Mouse (Mus musculus) forebrain, embryonic 16.5 days (tissue): Measurements from ENCODE around the gene Oxa1l. TPM values are rescaled to one million over a fixed set of nuclear protein-coding genes. Genes with fewer than 3 reads are reported as not detected.

Experiments used
- ATAC-seq: fragments of 200-750 bp; cut with Nextera tagmentation; 2 replicates; pipeline ENCODE4 v1.8.0; 2017; ENCODE audit warnings: mild to moderate bottlenecking, moderate library complexity
- H3K27ac ChIP-seq: fragments of 300-500 bp; sonication (generic); 2 replicates; pipeline ENCODE4 v1.5.1; 2014; ENCODE audit warnings: low read length, control low read depth
- H3K27me3 ChIP-seq: fragments of 300-500 bp; sonication (generic); replicated peaks from 2 replicates; pipeline ENCODE4 v1.6.1; 2014; ENCODE audit warnings: low read length; ENCODE audit not compliant: control insufficient read depth, insufficient read depth
- H3K36me3 ChIP-seq: fragments of 300-500 bp; sonication (generic); 2 replicates; pipeline ENCODE4 v1.6.1; 2014; ENCODE audit not compliant: control insufficient read depth, insufficient read depth
- H3K4me1 ChIP-seq: fragments of 300-500 bp; sonication (generic); replicated peaks from 2 replicates; pipeline ENCODE4 v1.6.1; 2014; ENCODE audit warnings: low read length; ENCODE audit not compliant: control insufficient read depth, insufficient read depth
- H3K4me2 ChIP-seq: fragments of 300-500 bp; sonication (generic); 2 replicates; pipeline ENCODE4 v1.6.1; 2014; ENCODE audit warnings: mild to moderate bottlenecking, low read length, control low read depth
- H3K4me3 ChIP-seq: fragments of 300-500 bp; sonication (generic); replicated peaks from 2 replicates; pipeline ENCODE4 v1.5.1; 2014; ENCODE audit warnings: mild to moderate bottlenecking, low read length, control low read depth
- H3K9ac ChIP-seq: fragments of 300-500 bp; sonication (generic); replicated peaks from 2 replicates; pipeline ENCODE4 v1.6.1; 2014; ENCODE audit warnings: low read depth, low read length, control low read depth
- H3K9me3 ChIP-seq: fragments of 300-500 bp; sonication (generic); 2 replicates; pipeline ENCODE4 v1.6.1; 2016; ENCODE audit warnings: low read length; ENCODE audit not compliant: control insufficient read depth
- WGBS: fragments of 180-500 bp; shearing (Covaris S2); extraction: QIAGEN DNeasy Blood & Tissue Kit; methylation state at CpG from one replicate; pipeline ENCODE4 v1.1.7; 2014; 5-methylcytosine and 5-hydroxymethylcytosine counted together
- polyA plus RNA-seq: library from polyadenylated mRNA; unstranded; fragments of >200 nt; fragmentation: Nextera tagmentation; extraction: Ambion mirVana; gene quantifications from 2 replicates; pipeline ENCODE4 v1.2.1, GENCODE M21; 2015

Gene Oxa1l
- 44.5 and 49.0 TPM in 2 replicates for polyA plus RNA-seq

- H3K27me3 ChIP-seq, result no peaks in the 10 kb centered on the region
- no peaks in the 10 kb centered on the region for H3K9me3 ChIP-seq
- WGBS, result under 1% methylated on average over 48 of the region's 48 CpGs
- ATAC-seq, result peak; percentile 94
- H3K9ac ChIP-seq, result peak within 1 kb of the TSS; percentile 94
- peaks cover 5% of the 10 kb centered on the region; the same call in 1 of the 2 replicates for H3K36me3 ChIP-seq
- H3K4me1 ChIP-seq, result peaks cover 18% of the 10 kb centered on the region
- H3K4me2 ChIP-seq, result peak within 1 kb of the TSS; percentile 75
- peak within 1 kb of the TSS; percentile 90 for H3K4me3 ChIP-seq
- H3K27ac ChIP-seq, result peak within 1 kb of the TSS; percentile 79; the same call in 1 of the 2 replicates
Measured at GRCm38 (mm10) chr14:54360577-54361340, at the start of gene Oxa1l. Gene Oxa1l, plus strand, starts transcription at chr14:54360834.

- Histone ChIP-seq H3K9me3 (no peaks in the 10 kb centered on the region), H3K9ac (no peak overlapping the region), H3K4me2 (no peak overlapping the region), H3K4me3 (no peak overlapping the region), H3K27me3 (no peaks in the 10 kb centered on the region), H3K36me3 (no peaks in the 10 kb centered on the region), H3K4me1 (no peaks in the 10 kb centered on the region), H3K27ac (no peak overlapping the region)
- WGBS, result 23% methylated on average over 3 of the region's 3 CpGs
- ATAC-seq, result no peak
Measured at GRCm38 (mm10) chr14:54311763-54312162, 48.9 kb upstream of the Oxa1l start.

GRCm38 (mm10) chr14:54321556-54322376 lies 38.9 kb upstream of the Oxa1l start:
- WGBS, result 69% methylated on average over 18 of the region's 18 CpGs
- ATAC-seq, result no peak

GRCm38 (mm10) chr14:54324486-54324885 lies 36.1 kb upstream of the Oxa1l start:
- H3K27me3 ChIP-seq, result no peaks in the 10 kb centered on the region
- no peaks in the 10 kb centered on the region for H3K4me1 ChIP-seq
- H3K4me3 ChIP-seq, result no peak overlapping the region
- no peak overlapping the region for H3K9ac ChIP-seq
- 81% methylated on average over 5 of the region's 5 CpGs for whole genome bisulfite sequencing
- no peak overlapping the region for H3K4me2 ChIP-seq
- no peak overlapping the region for H3K27ac ChIP-seq
- peaks cover 3% of the 10 kb centered on the region; the same call in 1 of the 2 replicates for H3K9me3 ChIP-seq
- ATAC-seq, result no peak
- H3K36me3 ChIP-seq, result no peaks in the 10 kb centered on the region

More at GRCm38 (mm10) chr14:54321556-54322376, 38.9 kb upstream of the Oxa1l start:
- Histone ChIP-seq H3K27me3 (no peaks in the 10 kb centered on the region), H3K4me2 (no peak overlapping the region), H3K27ac (no peak overlapping the region), H3K4me3 (no peak overlapping the region), H3K9ac (no peak overlapping the region), H3K4me1 (no peaks in the 10 kb centered on the region), H3K36me3 (no peaks in the 10 kb centered on the region), H3K9me3 (peaks cover 3% of the 10 kb centered on the region; the same call in 1 of the 2 replicates)

- Histone ChIP-seq H3K36me3 (no peaks in the 10 kb centered on the region), H3K4me1 (peaks cover 6% of the 10 kb centered on the region), H3K4me2 (no peak overlapping the region), H3K27ac (no peak overlapping the region), H3K9ac (no peak overlapping the region), H3K27me3 (no peaks in the 10 kb centered on the region), H3K4me3 (no peak overlapping the region), H3K9me3 (no peaks in the 10 kb centered on the region)
- 90% methylated on average over 2 of the region's 2 CpGs for WGBS
- ATAC-seq, result no peak
Measured at GRCm38 (mm10) chr14:54328548-54328947, 32.1 kb upstream of the Oxa1l start.

- H3K27ac ChIP-seq, result no peak overlapping the region
- H3K36me3 ChIP-seq, result no peaks in the 10 kb centered on the region
- WGBS, result 51% methylated on average over 9 of the region's 9 CpGs
- no peaks in the 10 kb centered on the region for H3K9me3 ChIP-seq
- ATAC-seq, result no peak
- no peak overlapping the region for H3K4me2 ChIP-seq
- no peaks in the 10 kb centered on the region for H3K27me3 ChIP-seq
- H3K4me3 ChIP-seq, result no peak overlapping the region
- peaks cover 6% of the 10 kb centered on the region for H3K4me1 ChIP-seq
- no peak overlapping the region for H3K9ac ChIP-seq
Measured at GRCm38 (mm10) chr14:54329201-54329600, 31.4 kb upstream of the Oxa1l start.

GRCm38 (mm10) chr14:54331178-54331577 lies 29.5 kb upstream of the Oxa1l start:
- WGBS, result 85% methylated on average over 1 of the region's 1 CpGs
- Histone ChIP-seq H3K36me3 (no peaks in the 10 kb centered on the region), H3K4me2 (no peak overlapping the region), H3K9me3 (no peaks in the 10 kb centered on the region), H3K27ac (no peak overlapping the region), H3K27me3 (no peaks in the 10 kb centered on the region), H3K4me1 (peaks cover 6% of the 10 kb centered on the region), H3K9ac (no peak overlapping the region), H3K4me3 (no peak overlapping the region)
- ATAC-seq, result no peak

- Histone ChIP-seq H3K4me1 (peaks cover 6% of the 10 kb centered on the region), H3K27ac (peak overlapping the region; percentile 69), H3K36me3 (no peaks in the 10 kb centered on the region), H3K9ac (no peak overlapping the region), H3K4me2 (no peak overlapping the region), H3K27me3 (no peaks in the 10 kb centered on the region), H3K9me3 (no peaks in the 10 kb centered on the region), H3K4me3 (no peak overlapping the region)
- WGBS, result 8% methylated on average over 5 of the region's 5 CpGs
- peak; percentile 92 for ATAC-seq
Measured at GRCm38 (mm10) chr14:54332176-54333074, 28.2 kb upstream of the Oxa1l start.
